Mouse (Mus musculus): ENCODE results near the gene Heatr6. TPM values are rescaled to one million over a fixed set of nuclear protein-coding genes. Genes with fewer than 3 reads are reported as not detected.

Heatr6 gene
- polyA plus RNA-seq, 1 experiment, result 27.4 TPM

- Histone ChIP-seq H3K27ac (ENCODE audit: insufficient read depth, low read depth, low read length) (no peak overlapping the region), H3K4me1 (ENCODE audit: control insufficient read depth, insufficient read depth, insufficient read length, low read length) (no peaks in the 10 kb centered on the region), H3K27me3 (ENCODE audit: control insufficient read depth, insufficient read depth, low read length) (no peaks in the 10 kb centered on the region), H3K36me3 (ENCODE audit: control insufficient read depth, insufficient read depth, low read length) (no peaks in the 10 kb centered on the region), H3K4me3 (ENCODE audit: low read depth, low read length) (no peak overlapping the region)
- TF ChIP-seq CTCF (IDR thresholded peaks at IDR 0.05; ENCODE audit: extremely low read depth, insufficient read length, insufficient replicate concordance, low read depth, low read length), result peak; percentile 50; the same call in 1 of the 2 replicates
- TF ChIP-seq POLR2A (IDR thresholded peaks at IDR 0.05; ENCODE audit: low read depth, low read length), result no peak
- WGBS, result 24% methylated on average over 5 of the region's 5 CpGs
Observed at GRCm38 (mm10) chr11:83739241-83739640, 14.3 kb upstream of the Heatr6 start.

GRCm38 (mm10) chr11:83740443-83740991 lies 13.0 kb upstream of the Heatr6 start:
- H3K36me3 ChIP-seq (ENCODE audit: control insufficient read depth, insufficient read depth, low read length), result no peaks in the 10 kb centered on the region
- WGBS, result 71% methylated on average over 4 of the region's 4 CpGs
- TF ChIP-seq CTCF (IDR thresholded peaks at IDR 0.05; ENCODE audit: extremely low read depth, insufficient read length, insufficient replicate concordance, low read depth, low read length), result no peak
- TF ChIP-seq POLR2A (IDR thresholded peaks at IDR 0.05; ENCODE audit: low read depth, low read length), result no peak
- no peak overlapping the region for H3K27ac ChIP-seq (ENCODE audit: insufficient read depth, low read depth, low read length)
- H3K27me3 ChIP-seq (ENCODE audit: control insufficient read depth, insufficient read depth, low read length), result no peaks in the 10 kb centered on the region
- no peaks in the 10 kb centered on the region for H3K4me1 ChIP-seq (ENCODE audit: control insufficient read depth, insufficient read depth, insufficient read length, low read length)
- no peak overlapping the region for H3K4me3 ChIP-seq (ENCODE audit: low read depth, low read length)

- H3K4me3 ChIP-seq (ENCODE audit: low read depth, low read length), result no peak overlapping the region
- 36% methylated on average over 5 of the region's 5 CpGs for WGBS
- H3K4me1 ChIP-seq (ENCODE audit: control insufficient read depth, insufficient read depth, insufficient read length, low read length), result no peaks in the 10 kb centered on the region
- H3K27me3 ChIP-seq (ENCODE audit: control insufficient read depth, insufficient read depth, low read length), result no peaks in the 10 kb centered on the region
- H3K36me3 ChIP-seq (ENCODE audit: control insufficient read depth, insufficient read depth, low read length), result no peaks in the 10 kb centered on the region
- no peak overlapping the region for H3K27ac ChIP-seq (ENCODE audit: insufficient read depth, low read depth, low read length)
- TF ChIP-seq POLR2A (IDR thresholded peaks at IDR 0.05; ENCODE audit: low read depth, low read length), result no peak
- TF ChIP-seq CTCF (IDR thresholded peaks at IDR 0.05; ENCODE audit: extremely low read depth, insufficient read length, insufficient replicate concordance, low read depth, low read length), result no peak
Observed at GRCm38 (mm10) chr11:83741841-83742240, 11.7 kb upstream of the Heatr6 start.

GRCm38 (mm10) chr11:83742731-83743355 lies 10.7 kb upstream of the Heatr6 start:
- WGBS, result 63% methylated on average over 9 of the region's 9 CpGs
- no peaks in the 10 kb centered on the region for H3K4me1 ChIP-seq (ENCODE audit: control insufficient read depth, insufficient read depth, insufficient read length, low read length)
- no peak overlapping the region for H3K27ac ChIP-seq (ENCODE audit: insufficient read depth, low read depth, low read length)
- no peaks in the 10 kb centered on the region for H3K27me3 ChIP-seq (ENCODE audit: control insufficient read depth, insufficient read depth, low read length)
- no peak for TF ChIP-seq POLR2A (IDR thresholded peaks at IDR 0.05; ENCODE audit: low read depth, low read length)
- no peaks in the 10 kb centered on the region for H3K36me3 ChIP-seq (ENCODE audit: control insufficient read depth, insufficient read depth, low read length)
- no peak overlapping the region for H3K4me3 ChIP-seq (ENCODE audit: low read depth, low read length)

GRCm38 (mm10) chr11:83743525-83743924 lies 10.0 kb upstream of the Heatr6 start:
- Histone ChIP-seq H3K4me1 (ENCODE audit: control insufficient read depth, insufficient read depth, insufficient read length, low read length) (peaks cover 4% of the 10 kb centered on the region; the same call in 1 of the 2 replicates), H3K36me3 (ENCODE audit: control insufficient read depth, insufficient read depth, low read length) (no peaks in the 10 kb centered on the region), H3K27me3 (ENCODE audit: control insufficient read depth, insufficient read depth, low read length) (no peaks in the 10 kb centered on the region), H3K27ac (ENCODE audit: insufficient read depth, low read depth, low read length) (no peak overlapping the region), H3K4me3 (ENCODE audit: low read depth, low read length) (no peak overlapping the region)
- 83% methylated on average over 3 of the region's 3 CpGs for WGBS
- no peak for TF ChIP-seq CTCF (IDR thresholded peaks at IDR 0.05; ENCODE audit: extremely low read depth, insufficient read length, insufficient replicate concordance, low read depth, low read length)
- TF ChIP-seq POLR2A (IDR thresholded peaks at IDR 0.05; ENCODE audit: low read depth, low read length), result no peak

- no peak overlapping the region for H3K27ac ChIP-seq (ENCODE audit: insufficient read depth, low read depth, low read length)
- TF ChIP-seq POLR2A (IDR thresholded peaks at IDR 0.05; ENCODE audit: low read depth, low read length) (no peak), CTCF (IDR thresholded peaks at IDR 0.05; ENCODE audit: extremely low read depth, insufficient read length, insufficient replicate concordance, low read depth, low read length) (no peak)
Observed at GRCm38 (mm10) chr11:83746152-83746551, 7.3 kb upstream of the Heatr6 start.

GRCm38 (mm10) chr11:83746681-83747080 lies 6.8 kb upstream of the Heatr6 start, which contains the start of gene Wfdc21:
Gene Wfdc21, plus strand, starts transcription at chr11:83746940.
- no peak within 1 kb of the TSS for H3K27ac ChIP-seq (ENCODE audit: insufficient read depth, low read depth, low read length)
- no peaks in the 10 kb centered on the region for H3K36me3 ChIP-seq (ENCODE audit: control insufficient read depth, insufficient read depth, low read length)
- 75% methylated on average over 5 of the region's 5 CpGs for WGBS
- H3K4me1 ChIP-seq (ENCODE audit: control insufficient read depth, insufficient read depth, insufficient read length, low read length), result peaks cover 10% of the 10 kb centered on the region
- H3K27me3 ChIP-seq (ENCODE audit: control insufficient read depth, insufficient read depth, low read length), result no peaks in the 10 kb centered on the region
- H3K4me3 ChIP-seq (ENCODE audit: low read depth, low read length), result no peak within 1 kb of the TSS
- TF ChIP-seq CTCF (IDR thresholded peaks at IDR 0.05; ENCODE audit: extremely low read depth, insufficient read length, insufficient replicate concordance, low read depth, low read length) (no peak), POLR2A (IDR thresholded peaks at IDR 0.05; ENCODE audit: low read depth, low read length) (no peak)

More at GRCm38 (mm10) chr11:83746152-83746551, 7.3 kb upstream of the Heatr6 start:
- no peak overlapping the region for H3K4me3 ChIP-seq (ENCODE audit: low read depth, low read length)
- WGBS, result 57% methylated on average over 4 of the region's 4 CpGs
- H3K36me3 ChIP-seq (ENCODE audit: control insufficient read depth, insufficient read depth, low read length), result no peaks in the 10 kb centered on the region
- H3K4me1 ChIP-seq (ENCODE audit: control insufficient read depth, insufficient read depth, insufficient read length, low read length), result peaks cover 10% of the 10 kb centered on the region
- H3K27me3 ChIP-seq (ENCODE audit: control insufficient read depth, insufficient read depth, low read length), result no peaks in the 10 kb centered on the region

Measured in small intestine, adult 2 months (tissue).